Mouse (Mus musculus): ENCODE data around the gene Tsc2. TPM values are rescaled to one million over a fixed set of nuclear protein-coding genes. Genes with fewer than 3 reads are reported as not detected.

Tsc2 gene
- total and polyA plus RNA-seq, 2 experiments from 2014 or later: 34.4 to 55.4 TPM

DNA sequence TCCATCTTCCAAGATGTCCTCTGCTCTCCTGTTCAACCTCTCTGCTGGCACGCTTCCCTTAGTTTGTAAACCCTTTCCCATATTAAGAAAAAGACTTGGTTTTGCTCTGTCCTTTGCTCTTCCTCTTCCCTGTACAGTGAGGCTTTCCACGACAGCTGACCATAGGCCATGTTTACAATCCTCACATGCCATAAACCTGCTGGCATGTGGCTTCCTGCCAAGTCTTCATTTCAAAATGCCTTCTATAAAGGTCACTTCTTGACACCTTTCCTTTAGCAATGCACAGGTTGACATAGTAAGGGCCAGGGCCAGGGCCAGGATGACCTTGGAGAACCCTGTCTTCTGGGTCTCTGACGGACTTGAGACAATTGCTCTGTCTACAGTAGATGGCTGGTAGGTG lies 86.2 kb downstream of the Tsc2 start:
- 62% methylated on average over 3 of the region's 3 CpGs for WGBS
- H3K36me3 ChIP-seq (replicated peaks; ENCODE audit: control insufficient read depth, insufficient read depth, low read length): no peaks in the 10 kb centered on the region
- no peak overlapping the region for H3K9ac ChIP-seq (replicated peaks; ENCODE audit: low read depth, low read length)
- no peak overlapping the region for H3K4me2 ChIP-seq (ENCODE audit: low read depth, low read length)
- H3K4me1 ChIP-seq (ENCODE audit: control insufficient read depth, insufficient read depth): peaks cover 13% of the 10 kb centered on the region
- ATAC-seq (ENCODE audit: insufficient read depth, low read depth): no peak
- no peak overlapping the region for H3K27ac ChIP-seq (ENCODE audit: low read depth)
- no peaks in the 10 kb centered on the region for H3K27me3 ChIP-seq (ENCODE audit: control insufficient read depth, insufficient read depth, low read length)
- TF ChIP-seq EP300 (IDR thresholded peaks at IDR 0.05; ENCODE audit: low read depth): no peak
- TF ChIP-seq CTCF (IDR thresholded peaks at IDR 0.05; ENCODE audit: low read depth): no peak
- H3K9me3 ChIP-seq (replicated peaks; ENCODE audit: control insufficient read depth, low read length): no peaks in the 10 kb centered on the region
- no peak for DNase-seq (ENCODE audit: low spot score)
- H3K4me3 ChIP-seq (ENCODE audit: low read depth, low read length): no peak overlapping the region

Small RNA genes within 50 kb of the gene (microRNA-seq; reads per million reads assigned to microRNA genes)
- not detected for gene Gm24589

Other genes with a start within 250 kb of the Tsc2 start
- gene Rnps1, start 218.1 kb downstream of the Tsc2 start, total RNA-seq (2014; rRNA removed; ENCODE audit: low replicate concordance): 123 and 174 TPM in 2 replicates
- gene Rnps1, start 218.1 kb downstream of the Tsc2 start, polyA plus RNA-seq (2015; fragmentation: Nextera tagmentation; extraction: Ambion mirVana): 127 and 135 TPM in 2 replicates
- gene Eci1, start 206.0 kb downstream of the Tsc2 start, total RNA-seq (2014; rRNA removed; ENCODE audit: low replicate concordance): 440 and 624 TPM in 2 replicates
- gene Eci1, start 206.0 kb downstream of the Tsc2 start, polyA plus RNA-seq (2015; fragmentation: Nextera tagmentation; extraction: Ambion mirVana): 595 and 640 TPM in 2 replicates
- gene Dnase1l2, start 189.5 kb downstream of the Tsc2 start, total RNA-seq (2014; rRNA removed; ENCODE audit: low replicate concordance): 1.9 and 4.5 TPM in 2 replicates
- gene Dnase1l2, start 189.5 kb downstream of the Tsc2 start, polyA plus RNA-seq (2015; fragmentation: Nextera tagmentation; extraction: Ambion mirVana): 0.36 and 0.44 TPM in 2 replicates
- gene E4f1, start 162.3 kb downstream of the Tsc2 start, total RNA-seq (2014; rRNA removed; ENCODE audit: low replicate concordance): 19.6 and 20.6 TPM in 2 replicates
- gene E4f1, start 162.3 kb downstream of the Tsc2 start, polyA plus RNA-seq (2015; fragmentation: Nextera tagmentation; extraction: Ambion mirVana): 14.0 and 17.8 TPM in 2 replicates
- 48.4 and 62.3 TPM in 2 replicates for gene Pgp, start 162.2 kb downstream of the Tsc2 start, total RNA-seq (2014; rRNA removed; ENCODE audit: low replicate concordance)
- 65.8 and 70.6 TPM in 2 replicates for gene Pgp, start 162.2 kb downstream of the Tsc2 start, polyA plus RNA-seq (2015; fragmentation: Nextera tagmentation; extraction: Ambion mirVana)
- not detected in 2 replicates for gene Bricd5, start 158.7 kb downstream of the Tsc2 start, total RNA-seq (2014; rRNA removed; ENCODE audit: low replicate concordance)
- gene Bricd5, start 158.7 kb downstream of the Tsc2 start, polyA plus RNA-seq (2015; fragmentation: Nextera tagmentation; extraction: Ambion mirVana): not detected in 2 replicates
- 12.4 and 44.9 TPM in 2 replicates for gene Mlst8, start 153.6 kb downstream of the Tsc2 start, total RNA-seq (2014; rRNA removed; ENCODE audit: low replicate concordance)
- 10.1 and 11.5 TPM in 2 replicates for gene Mlst8, start 153.6 kb downstream of the Tsc2 start, polyA plus RNA-seq (2015; fragmentation: Nextera tagmentation; extraction: Ambion mirVana)
- gene Caskin1, start 144.0 kb downstream of the Tsc2 start, total RNA-seq (2014; rRNA removed; ENCODE audit: low replicate concordance): 0.11 TPM in 1 of 2 replicates, not detected in the other
- gene Caskin1, start 144.0 kb downstream of the Tsc2 start, polyA plus RNA-seq (2015; fragmentation: Nextera tagmentation; extraction: Ambion mirVana): 0.14 TPM in 2 replicates
- gene Traf7, start 104.7 kb downstream of the Tsc2 start, total RNA-seq (2014; rRNA removed; ENCODE audit: low replicate concordance): 206 and 281 TPM in 2 replicates
- 46.0 and 48.9 TPM in 2 replicates for gene Traf7, start 104.7 kb downstream of the Tsc2 start, polyA plus RNA-seq (2015; fragmentation: Nextera tagmentation; extraction: Ambion mirVana)
- 0.27 TPM in 1 of 2 replicates, not detected in the other for gene Rab26, start 98.4 kb downstream of the Tsc2 start, total RNA-seq (2014; rRNA removed; ENCODE audit: low replicate concordance)
- gene Rab26, start 98.4 kb downstream of the Tsc2 start, polyA plus RNA-seq (2015; fragmentation: Nextera tagmentation; extraction: Ambion mirVana): 0.46 and 0.54 TPM in 2 replicates
- 44.5 and 57.5 TPM in 2 replicates for gene Pkd1, start 82.8 kb downstream of the Tsc2 start, total RNA-seq (2014; rRNA removed; ENCODE audit: low replicate concordance)
- 7.1 and 9.8 TPM in 2 replicates for gene Pkd1, start 82.8 kb downstream of the Tsc2 start, polyA plus RNA-seq (2015; fragmentation: Nextera tagmentation; extraction: Ambion mirVana)
- 3.7 and 10.0 TPM in 2 replicates for gene Nthl1, start 50 bp upstream of the Tsc2 start, total RNA-seq (2014; rRNA removed; ENCODE audit: low replicate concordance)
- gene Nthl1, start 50 bp upstream of the Tsc2 start, polyA plus RNA-seq (2015; fragmentation: Nextera tagmentation; extraction: Ambion mirVana): 5.7 and 7.3 TPM in 2 replicates
- gene Slc9a3r2, start 17.7 kb upstream of the Tsc2 start, total RNA-seq (2014; rRNA removed; ENCODE audit: low replicate concordance): 87.9 and 118 TPM in 2 replicates
- 61.9 and 68.1 TPM in 2 replicates for gene Slc9a3r2, start 17.7 kb upstream of the Tsc2 start, polyA plus RNA-seq (2015; fragmentation: Nextera tagmentation; extraction: Ambion mirVana)
- gene Npw, start 25.8 kb upstream of the Tsc2 start, total RNA-seq (2014; rRNA removed; ENCODE audit: low replicate concordance): not detected in 2 replicates
- not detected in 2 replicates for gene Npw, start 25.8 kb upstream of the Tsc2 start, polyA plus RNA-seq (2015; fragmentation: Nextera tagmentation; extraction: Ambion mirVana)
- gene Zfp598, start 37.1 kb upstream of the Tsc2 start, total RNA-seq (2014; rRNA removed; ENCODE audit: low replicate concordance): 25.4 and 27.5 TPM in 2 replicates
- 7.8 TPM in 2 replicates for gene Zfp598, start 37.1 kb upstream of the Tsc2 start, polyA plus RNA-seq (2015; fragmentation: Nextera tagmentation; extraction: Ambion mirVana)
- not detected in 2 replicates for gene Syngr3, start 57.3 kb upstream of the Tsc2 start, total RNA-seq (2014; rRNA removed; ENCODE audit: low replicate concordance)
- 0.16 and 0.49 TPM in 2 replicates for gene Syngr3, start 57.3 kb upstream of the Tsc2 start, polyA plus RNA-seq (2015; fragmentation: Nextera tagmentation; extraction: Ambion mirVana)
- 25.1 and 37.3 TPM in 2 replicates for gene Gfer, start 63.5 kb upstream of the Tsc2 start, total RNA-seq (2014; rRNA removed; ENCODE audit: low replicate concordance)
- 31.0 and 31.6 TPM in 2 replicates for gene Gfer, start 63.5 kb upstream of the Tsc2 start, polyA plus RNA-seq (2015; fragmentation: Nextera tagmentation; extraction: Ambion mirVana)
- gene Noxo1, start 63.6 kb upstream of the Tsc2 start, total RNA-seq (2014; rRNA removed; ENCODE audit: low replicate concordance): 0.50 and 2.2 TPM in 2 replicates
- 0.56 and 0.88 TPM in 2 replicates for gene Noxo1, start 63.6 kb upstream of the Tsc2 start, polyA plus RNA-seq (2015; fragmentation: Nextera tagmentation; extraction: Ambion mirVana)
- gene Tbl3, start 75.0 kb upstream of the Tsc2 start, total RNA-seq (2014; rRNA removed; ENCODE audit: low replicate concordance): 33.9 and 42.2 TPM in 2 replicates
- gene Tbl3, start 75.0 kb upstream of the Tsc2 start, polyA plus RNA-seq (2015; fragmentation: Nextera tagmentation; extraction: Ambion mirVana): 27.2 and 30.1 TPM in 2 replicates
- gene Rnf151, start 85.4 kb upstream of the Tsc2 start, total RNA-seq (2014; rRNA removed; ENCODE audit: low replicate concordance): 6.5 TPM in 1 of 2 replicates, not detected in the other
- not detected in 2 replicates for gene Rnf151, start 85.4 kb upstream of the Tsc2 start, polyA plus RNA-seq (2015; fragmentation: Nextera tagmentation; extraction: Ambion mirVana)
- gene Rps2, start 85.5 kb upstream of the Tsc2 start, total RNA-seq (2014; rRNA removed; ENCODE audit: low replicate concordance): 2,967 and 2,982 TPM in 2 replicates
- gene Rps2, start 85.5 kb upstream of the Tsc2 start, polyA plus RNA-seq (2015; fragmentation: Nextera tagmentation; extraction: Ambion mirVana): 722 and 767 TPM in 2 replicates
- 434 and 667 TPM in 2 replicates for gene Ndufb10, start 91.8 kb upstream of the Tsc2 start, total RNA-seq (2014; rRNA removed; ENCODE audit: low replicate concordance)
- 1,293 and 1,354 TPM in 2 replicates for gene Ndufb10, start 91.8 kb upstream of the Tsc2 start, polyA plus RNA-seq (2015; fragmentation: Nextera tagmentation; extraction: Ambion mirVana)
- gene Rpl3l, start 95.2 kb upstream of the Tsc2 start, total RNA-seq (2014; rRNA removed; ENCODE audit: low replicate concordance): 0.54 and 2.1 TPM in 2 replicates
- 7.2 TPM in 2 replicates for gene Rpl3l, start 95.2 kb upstream of the Tsc2 start, polyA plus RNA-seq (2015; fragmentation: Nextera tagmentation; extraction: Ambion mirVana)
- gene Msrb1, start 104.0 kb upstream of the Tsc2 start, total RNA-seq (2014; rRNA removed; ENCODE audit: low replicate concordance): 28.5 and 41.1 TPM in 2 replicates
- gene Msrb1, start 104.0 kb upstream of the Tsc2 start, polyA plus RNA-seq (2015; fragmentation: Nextera tagmentation; extraction: Ambion mirVana): 48.7 and 55.7 TPM in 2 replicates
- gene Hs3st6, start 120.4 kb upstream of the Tsc2 start, total RNA-seq (2014; rRNA removed; ENCODE audit: low replicate concordance): 0.23 and 3.4 TPM in 2 replicates
- gene Hs3st6, start 120.4 kb upstream of the Tsc2 start, polyA plus RNA-seq (2015; fragmentation: Nextera tagmentation; extraction: Ambion mirVana): 0.14 TPM in 2 replicates
- not detected in 2 replicates for gene Meiob, start 171.7 kb upstream of the Tsc2 start, total RNA-seq (2014; rRNA removed; ENCODE audit: low replicate concordance)
- 0.10 TPM in 1 of 2 replicates, not detected in the other for gene Meiob, start 171.7 kb upstream of the Tsc2 start, polyA plus RNA-seq (2015; fragmentation: Nextera tagmentation; extraction: Ambion mirVana)
- 79.2 and 129 TPM in 2 replicates for gene Hagh, start 207.5 kb upstream of the Tsc2 start, total RNA-seq (2014; rRNA removed; ENCODE audit: low replicate concordance)
- gene Hagh, start 207.5 kb upstream of the Tsc2 start, polyA plus RNA-seq (2015; fragmentation: Nextera tagmentation; extraction: Ambion mirVana): 114 and 116 TPM in 2 replicates
- 37.4 and 60.1 TPM in 2 replicates for gene Fahd1, start 217.7 kb upstream of the Tsc2 start, total RNA-seq (2014; rRNA removed; ENCODE audit: low replicate concordance)
- 86.4 and 88.6 TPM in 2 replicates for gene Fahd1, start 217.7 kb upstream of the Tsc2 start, polyA plus RNA-seq (2015; fragmentation: Nextera tagmentation; extraction: Ambion mirVana)
- 1.7 TPM in 2 replicates for gene Igfals, start 233.4 kb upstream of the Tsc2 start, total RNA-seq (2014; rRNA removed; ENCODE audit: low replicate concordance)
- gene Igfals, start 233.4 kb upstream of the Tsc2 start, polyA plus RNA-seq (2015; fragmentation: Nextera tagmentation; extraction: Ambion mirVana): 0.44 and 0.53 TPM in 2 replicates